Mouse (Mus musculus) forebrain, embryonic 10.5 days (tissue): ENCODE data around the gene Ccdc78. TPM values are rescaled to one million over a fixed set of nuclear protein-coding genes. Genes with fewer than 3 reads are reported as not detected.

Experiments
- DNase-seq: peaks from one replicate; pipeline ENCODE4 v3.0.0-alpha.2; 2017; ENCODE audit warnings: low spot score; ENCODE audit errors: extremely low spot score
- H3K27ac ChIP-seq: fragments of 300-500 bp; sonication (generic); 2 replicates; pipeline ENCODE4 v1.5.1; 2016; ENCODE audit warnings: mild to moderate bottlenecking
- H3K27me3 ChIP-seq: fragments of 300-500 bp; sonication (generic); 2 replicates; pipeline ENCODE4 v1.6.1; 2016; ENCODE audit warnings: mild to moderate bottlenecking; ENCODE audit not compliant: poor library complexity, severe bottlenecking
- H3K36me3 ChIP-seq: fragments of 300-500 bp; sonication (generic); replicated peaks from 2 replicates; pipeline ENCODE4 v1.6.1; 2016; ENCODE audit warnings: mild to moderate bottlenecking, moderate library complexity
- H3K4me1 ChIP-seq: fragments of 300-500 bp; sonication (generic); 2 replicates; pipeline ENCODE4 v1.6.1; 2016
- H3K4me3 ChIP-seq: fragments of 300-500 bp; sonication (generic); 2 replicates; pipeline ENCODE4 v1.5.1; 2016; ENCODE audit warnings: mild to moderate bottlenecking, moderate library complexity
- H3K9me3 ChIP-seq: fragments of 300-500 bp; sonication (generic); 2 replicates; pipeline ENCODE4 v1.6.1; 2016; ENCODE audit warnings: mild to moderate bottlenecking, moderate library complexity
- WGBS: fragments of 180-500 bp; shearing (Covaris S2); methylation state at CpG from one replicate; pipeline ENCODE4 v1.1.7; 2016; 5-methylcytosine and 5-hydroxymethylcytosine counted together
- polyA plus RNA-seq: library from polyadenylated mRNA; unstranded; fragments of >200 nt; fragmentation: Nextera tagmentation; extraction: Ambion mirVana; gene quantifications from 2 replicates; pipeline ENCODE4 v1.2.1, GENCODE M21; 2016

Ccdc78 gene
- polyA plus RNA-seq, 1 experiment from 2014 or later, result 1.4 TPM

- DNase-seq, result peak; percentile 98
- peaks cover 38% of the 10 kb centered on the region for H3K4me1 ChIP-seq
- H3K36me3 ChIP-seq, result peaks cover 76% of the 10 kb centered on the region
- H3K4me3 ChIP-seq, result peak within 1 kb of the TSS; percentile 60
- H3K27me3 ChIP-seq, result no peaks in the 10 kb centered on the region
- WGBS, result under 1% methylated on average over 23 of the region's 23 CpGs
- no peaks in the 10 kb centered on the region for H3K9me3 ChIP-seq
- peak within 1 kb of the TSS; percentile 92 for H3K27ac ChIP-seq
Observed at GRCm38 (mm10) chr17:25785281-25785745, 1.1 kb upstream of the Ccdc78 start, which contains the start of gene Haghl. TSS of gene Haghl (minus strand) at chr17:25785673.

GRCm38 (mm10) chr17:25786781-25787504 is 563 bp downstream of the Ccdc78 start:
- H3K27me3 ChIP-seq, result no peaks in the 10 kb centered on the region
- H3K4me1 ChIP-seq, result peaks cover 54% of the 10 kb centered on the region
- H3K27ac ChIP-seq, result no peak overlapping the region
- peaks cover 65% of the 10 kb centered on the region for H3K36me3 ChIP-seq
- 93% methylated on average over 9 of the region's 9 CpGs for WGBS
- no peak for DNase-seq
- H3K9me3 ChIP-seq, result no peaks in the 10 kb centered on the region
- 0 out of 2 replicates have a peak overlapping the region, but pooled peaks have one; percentile 5 for H3K4me3 ChIP-seq

GRCm38 (mm10) chr17:25791320-25791842 is 5.0 kb downstream of the Ccdc78 start:
- no peak for DNase-seq
- H3K36me3 ChIP-seq, result peaks cover 67% of the 10 kb centered on the region
- H3K9me3 ChIP-seq, result no peaks in the 10 kb centered on the region
- peak overlapping the region; percentile 93 for H3K27ac ChIP-seq
- no peaks in the 10 kb centered on the region for H3K27me3 ChIP-seq
- peak overlapping the region; percentile 78 for H3K4me3 ChIP-seq
- peaks cover 61% of the 10 kb centered on the region for H3K4me1 ChIP-seq
- 29% methylated on average over 19 of the region's 19 CpGs for whole genome bisulfite sequencing

GRCm38 (mm10) chr17:25791843-25792527 is 5.6 kb downstream of the Ccdc78 start:
- WGBS, result under 1% methylated on average over 45 of the region's 45 CpGs
- H3K27me3 ChIP-seq, result no peaks in the 10 kb centered on the region
- peak overlapping the region; percentile 78 for H3K4me3 ChIP-seq
- peaks cover 64% of the 10 kb centered on the region for H3K4me1 ChIP-seq
- peaks cover 63% of the 10 kb centered on the region for H3K36me3 ChIP-seq
- H3K9me3 ChIP-seq, result no peaks in the 10 kb centered on the region
- DNase-seq, result peak; percentile 83
- H3K27ac ChIP-seq, result peak overlapping the region; percentile 93

- Histone ChIP-seq H3K36me3 (peaks cover 57% of the 10 kb centered on the region), H3K27me3 (no peaks in the 10 kb centered on the region), H3K27ac (peak within 1 kb of the TSS; percentile 93), H3K4me3 (peak within 1 kb of the TSS; percentile 78), H3K9me3 (no peaks in the 10 kb centered on the region), H3K4me1 (peaks cover 70% of the 10 kb centered on the region)
- peak; percentile 73 for DNase-seq
- WGBS, result 5% methylated on average over 14 of the region's 14 CpGs
Observed at GRCm38 (mm10) chr17:25792615-25793014, 6.2 kb downstream of the Ccdc78 start, which contains the start of gene Fam173a. TSS of gene Fam173a (minus strand) at chr17:25792901.

- 32% methylated on average over 13 of the region's 13 CpGs for WGBS
- peaks cover 42% of the 10 kb centered on the region for H3K36me3 ChIP-seq
- H3K27me3 ChIP-seq, result no peaks in the 10 kb centered on the region
- peaks cover 77% of the 10 kb centered on the region for H3K4me1 ChIP-seq
- H3K4me3 ChIP-seq, result peak overlapping the region; percentile 78
- H3K9me3 ChIP-seq, result no peaks in the 10 kb centered on the region
- peak overlapping the region; percentile 93 for H3K27ac ChIP-seq
- DNase-seq, result peak; percentile 63
Observed at GRCm38 (mm10) chr17:25794197-25794596, 7.8 kb downstream of the Ccdc78 start.

GRCm38 (mm10) chr17:25794998-25795397 is 8.6 kb downstream of the Ccdc78 start:
- DNase-seq, result no peak
- WGBS, result 63% methylated on average over 17 of the region's 17 CpGs
- peak overlapping the region; percentile 93 for H3K27ac ChIP-seq
- no peaks in the 10 kb centered on the region for H3K27me3 ChIP-seq
- peak overlapping the region; percentile 78 for H3K4me3 ChIP-seq
- H3K9me3 ChIP-seq, result no peaks in the 10 kb centered on the region
- H3K36me3 ChIP-seq, result peaks cover 34% of the 10 kb centered on the region
- H3K4me1 ChIP-seq, result peaks cover 77% of the 10 kb centered on the region

- no peaks in the 10 kb centered on the region for H3K9me3 ChIP-seq
Observed at GRCm38 (mm10) chr17:25795609-25796092, 9.3 kb downstream of the Ccdc78 start, which contains the start of gene AC134908.4. TSS of gene AC134908.4 (minus strand) at chr17:25795659.

GRCm38 (mm10) chr17:25796211-25796771 is 9.9 kb downstream of the Ccdc78 start:
- under 1% methylated on average over 37 of the region's 37 CpGs for WGBS
- Histone ChIP-seq H3K4me3 (peak overlapping the region; percentile 78), H3K27ac (peak overlapping the region; percentile 93), H3K9me3 (no peaks in the 10 kb centered on the region), H3K4me1 (peaks cover 71% of the 10 kb centered on the region), H3K27me3 (peaks cover 1% of the 10 kb centered on the region), H3K36me3 (peaks cover 27% of the 10 kb centered on the region)
- DNase-seq, result peak; percentile 38

More at GRCm38 (mm10) chr17:25795609-25796092, 9.3 kb downstream of the Ccdc78 start, which contains the start of gene AC134908.4:
- peak within 1 kb of the TSS; percentile 93 for H3K27ac ChIP-seq
- 1% methylated on average over 6 of the region's 6 CpGs for WGBS
- peaks cover 74% of the 10 kb centered on the region for H3K4me1 ChIP-seq
- H3K36me3 ChIP-seq, result peaks cover 30% of the 10 kb centered on the region
- H3K4me3 ChIP-seq, result peak within 1 kb of the TSS; percentile 78
- DNase-seq, result peak; percentile 90
- no peaks in the 10 kb centered on the region for H3K27me3 ChIP-seq

- H3K36me3 ChIP-seq, result peaks cover 27% of the 10 kb centered on the region
- DNase-seq, result peak; percentile 95
- WGBS, result under 1% methylated on average over 35 of the region's 35 CpGs
- H3K9me3 ChIP-seq, result no peaks in the 10 kb centered on the region
- peaks cover 65% of the 10 kb centered on the region for H3K4me1 ChIP-seq
- H3K27ac ChIP-seq, result peak within 1 kb of the TSS; percentile 93
- peaks cover 8% of the 10 kb centered on the region for H3K27me3 ChIP-seq
- peak within 1 kb of the TSS; percentile 78 for H3K4me3 ChIP-seq
Observed at GRCm38 (mm10) chr17:25796951-25797369, 10.6 kb downstream of the Ccdc78 start, which contains the start of gene Metrn. TSS of gene Metrn (minus strand) at chr17:25797136.

GRCm38 (mm10) chr17:25801029-25801428 is 14.6 kb downstream of the Ccdc78 start:
- Histone ChIP-seq H3K9me3 (no peaks in the 10 kb centered on the region), H3K27me3 (peaks cover 23% of the 10 kb centered on the region), H3K4me3 (no peak overlapping the region), H3K36me3 (no peaks in the 10 kb centered on the region), H3K27ac (no peak overlapping the region), H3K4me1 (peaks cover 46% of the 10 kb centered on the region)
- peak; percentile 71 for DNase-seq
- WGBS, result 10% methylated on average over 6 of the region's 6 CpGs
